Mouse (Mus musculus) MEL (cell line): Measurements from ENCODE around the gene Nacad. TPM values are rescaled to one million over a fixed set of nuclear protein-coding genes. Genes with fewer than 3 reads are reported as not detected.

Experiments
- DNase-seq: peaks from one replicate; pipeline ENCODE4 v3.0.0; 2011; ENCODE audit warnings: low read depth, low spot score
- H3K27ac ChIP-seq: 2 replicates; pipeline ENCODE4 v1.5.1; 2012; ENCODE audit warnings: low read depth, mild to moderate bottlenecking, control low read depth, low read length, moderate library complexity; ENCODE audit not compliant: control insufficient read depth
- H3K27me3 ChIP-seq, 2 experiments: fragments of 150-350 bp in 1 of 2; sonication (generic) in 1 of 2; 2 replicates each; pipeline ENCODE4 v1.6.1; 2012; ENCODE audit warnings: low read length in 2 of 2, mild to moderate bottlenecking in 2 of 2, improper control_type of control experiment in 1 of 2, moderate library complexity in 1 of 2; ENCODE audit not compliant: insufficient read depth in 2 of 2, control insufficient read depth in 1 of 2
- H3K36me3 ChIP-seq, 2 experiments: 2 replicates each; pipeline ENCODE4 v1.6.1; 2012 to 2014; ENCODE audit warnings: low read length in 2 of 2, improper control_type of control experiment in 1 of 2, inconsistent platforms in 1 of 2, mild to moderate bottlenecking in 1 of 2; ENCODE audit not compliant: insufficient read depth in 2 of 2, control insufficient read depth in 1 of 2
- H3K4me1 ChIP-seq, 2 experiments: fragments of 150-350 bp in 1 of 2; sonication (generic) in 1 of 2; 2 replicates each; pipeline ENCODE4 v1.6.1; 2012; ENCODE audit warnings: low read length in 2 of 2, improper control_type of control experiment in 1 of 2, mild to moderate bottlenecking in 1 of 2; ENCODE audit not compliant: insufficient read depth in 2 of 2, control insufficient read depth in 1 of 2
- H3K4me3 ChIP-seq, 2 experiments: fragments of 150-350 bp in 1 of 2; sonication (generic) in 1 of 2; 2 replicates each; pipeline ENCODE4 v1.5.1; 2012; ENCODE audit warnings: low read depth in 2 of 2, low read length in 2 of 2, mild to moderate bottlenecking in 2 of 2, moderate library complexity in 2 of 2, control low read depth in 1 of 2, improper control_type of control experiment in 1 of 2; ENCODE audit not compliant: control insufficient read depth in 1 of 2, insufficient read depth in 1 of 2
- H3K79me2 ChIP-seq: 2 replicates; pipeline ENCODE4 v1.6.1; 2012; ENCODE audit warnings: mild to moderate bottlenecking, low read length, moderate library complexity; ENCODE audit not compliant: control insufficient read depth, poor library complexity, insufficient read depth
- H3K9ac ChIP-seq: 2 replicates; pipeline ENCODE4 v1.6.1; 2012; ENCODE audit warnings: low read depth, mild to moderate bottlenecking, control low read depth, low read length, moderate library complexity; ENCODE audit not compliant: control insufficient read depth, poor library complexity, severe bottlenecking
- H3K9me3 ChIP-seq: fragments of 150-350 bp; sonication (generic); replicated peaks from 2 replicates; pipeline ENCODE4 v1.6.1; 2012; ENCODE audit warnings: mild to moderate bottlenecking, low read length, improper control_type of control experiment, moderate library complexity; ENCODE audit not compliant: insufficient read depth
- BHLHE40 ChIP-seq: IDR thresholded peaks from 2 replicates; pipeline ENCODE4 v1.6.1; 2012; ENCODE audit warnings: low read depth, mild to moderate bottlenecking, inconsistent platforms, low read length, improper control_type of control experiment, borderline replicate concordance
- E2F4 ChIP-seq: IDR thresholded peaks from 2 replicates; pipeline ENCODE4 v1.6.1; 2011; ENCODE audit warnings: low read depth, low read length, improper control_type of control experiment, borderline replicate concordance
- ELF1 ChIP-seq: IDR thresholded peaks from 2 replicates; pipeline ENCODE4 v1.6.1; 2014; ENCODE audit warnings: low read depth, mild to moderate bottlenecking, inconsistent platforms, low read length, improper control_type of control experiment, moderate library complexity
- GABPA ChIP-seq: IDR thresholded peaks from 2 replicates; pipeline ENCODE4 v1.6.1; 2012; ENCODE audit warnings: low read depth, mild to moderate bottlenecking, inconsistent platforms, low read length, improper control_type of control experiment, moderate library complexity
- HCFC1 ChIP-seq: IDR thresholded peaks from 2 replicates; pipeline ENCODE4 v1.6.1; 2012; ENCODE audit warnings: low read depth, mild to moderate bottlenecking, inconsistent platforms, low read length, improper control_type of control experiment, moderate library complexity
- KAT2A ChIP-seq: conservative IDR thresholded peaks from 2 replicates; pipeline ENCODE4 v1.6.1; 2012; ENCODE audit warnings: low read depth, low read length, improper control_type of control experiment, inconsistent platforms
- MAFK ChIP-seq: IDR thresholded peaks from 2 replicates; pipeline ENCODE4 v1.6.1; 2011; ENCODE audit warnings: low read depth, mild to moderate bottlenecking, low read length, improper control_type of control experiment, borderline replicate concordance
- MAX ChIP-seq: IDR thresholded peaks from 2 replicates; pipeline ENCODE4 v1.6.1; 2011; ENCODE audit warnings: low read length, improper control_type of control experiment
- MAZ ChIP-seq: IDR thresholded peaks from 2 replicates; pipeline ENCODE4 v1.6.1; 2012; ENCODE audit warnings: low read depth, mild to moderate bottlenecking, inconsistent platforms, low read length, improper control_type of control experiment
- MEF2A ChIP-seq: IDR thresholded peaks from 2 replicates; pipeline ENCODE4 v1.6.1; 2014; ENCODE audit warnings: low read depth, mild to moderate bottlenecking, inconsistent platforms, low read length, improper control_type of control experiment; ENCODE audit not compliant: poor library complexity, insufficient replicate concordance, severe bottlenecking; ENCODE audit errors: extremely low read depth
- MXI1 ChIP-seq: IDR thresholded peaks from 2 replicates; pipeline ENCODE4 v1.6.1; 2011; ENCODE audit warnings: mild to moderate bottlenecking, low read depth, low read length, improper control_type of control experiment
- MYC ChIP-seq: IDR thresholded peaks from 2 replicates; pipeline ENCODE4 v1.6.1; 2011; ENCODE audit warnings: low read depth, mild to moderate bottlenecking, low read length, improper control_type of control experiment, moderate library complexity
- NRF1 ChIP-seq: IDR thresholded peaks from 2 replicates; pipeline ENCODE4 v1.6.1; 2014; ENCODE audit warnings: low read depth, mild to moderate bottlenecking, inconsistent platforms, low read length, improper control_type of control experiment, moderate library complexity; ENCODE audit not compliant: poor library complexity, insufficient read depth, severe bottlenecking
- POLR2AphosphoS5 ChIP-seq: IDR thresholded peaks from 2 replicates; pipeline ENCODE4 v1.6.1; 2012; ENCODE audit warnings: low read depth, borderline replicate concordance, mild to moderate bottlenecking, inconsistent platforms, low read length, moderate library complexity, mixed read lengths
- RAD21 ChIP-seq: IDR thresholded peaks from 2 replicates; pipeline ENCODE4 v1.6.1; 2011; ENCODE audit warnings: mild to moderate bottlenecking, low read depth, low read length, improper control_type of control experiment
- RCOR1 ChIP-seq: IDR thresholded peaks from 2 replicates; pipeline ENCODE4 v1.6.1; 2012; ENCODE audit warnings: low read depth, mild to moderate bottlenecking, inconsistent platforms, low read length, improper control_type of control experiment
- SMC3 ChIP-seq: IDR thresholded peaks from 2 replicates; pipeline ENCODE4 v1.6.1; 2011; ENCODE audit warnings: low read depth, low read length, improper control_type of control experiment
- ZC3H11A ChIP-seq: IDR thresholded peaks from 2 replicates; pipeline ENCODE4 v1.6.1; 2012; ENCODE audit warnings: low read depth, mild to moderate bottlenecking, inconsistent platforms, low read length, improper control_type of control experiment
- ZNF384 ChIP-seq: IDR thresholded peaks from 2 replicates; pipeline ENCODE4 v1.6.1; 2012; ENCODE audit warnings: low read depth, mild to moderate bottlenecking, inconsistent platforms, low read length, improper control_type of control experiment
- polyA plus RNA-seq, 2 experiments: library from polyadenylated mRNA; stranded (reverse) in 1 of 2; unstranded in 1 of 2; fragments of >175 nt in 1 of 2; fragments of >200 nt in 1 of 2; gene quantifications; 2 replicates each; pipeline versions ENCODE4 v1.2.1 to v1.2.4; 2012; ENCODE audit warnings: low replicate concordance in 2 of 2, low read depth in 1 of 2; ENCODE audit not compliant: insufficient read length in 2 of 2, insufficient read depth in 1 of 2, missing spikeins in 1 of 2
- total RNA-seq: library from RNA; depleted of rRNA; stranded (reverse); fragments of 300-350 nt; gene quantifications from 2 replicates; pipeline ENCODE4 v1.2.3, GENCODE M21; 2012

Gene Nacad
- total and polyA plus RNA-seq, 3 experiments, result 0.12 to 0.32 TPM; not detected in 1

DNA sequence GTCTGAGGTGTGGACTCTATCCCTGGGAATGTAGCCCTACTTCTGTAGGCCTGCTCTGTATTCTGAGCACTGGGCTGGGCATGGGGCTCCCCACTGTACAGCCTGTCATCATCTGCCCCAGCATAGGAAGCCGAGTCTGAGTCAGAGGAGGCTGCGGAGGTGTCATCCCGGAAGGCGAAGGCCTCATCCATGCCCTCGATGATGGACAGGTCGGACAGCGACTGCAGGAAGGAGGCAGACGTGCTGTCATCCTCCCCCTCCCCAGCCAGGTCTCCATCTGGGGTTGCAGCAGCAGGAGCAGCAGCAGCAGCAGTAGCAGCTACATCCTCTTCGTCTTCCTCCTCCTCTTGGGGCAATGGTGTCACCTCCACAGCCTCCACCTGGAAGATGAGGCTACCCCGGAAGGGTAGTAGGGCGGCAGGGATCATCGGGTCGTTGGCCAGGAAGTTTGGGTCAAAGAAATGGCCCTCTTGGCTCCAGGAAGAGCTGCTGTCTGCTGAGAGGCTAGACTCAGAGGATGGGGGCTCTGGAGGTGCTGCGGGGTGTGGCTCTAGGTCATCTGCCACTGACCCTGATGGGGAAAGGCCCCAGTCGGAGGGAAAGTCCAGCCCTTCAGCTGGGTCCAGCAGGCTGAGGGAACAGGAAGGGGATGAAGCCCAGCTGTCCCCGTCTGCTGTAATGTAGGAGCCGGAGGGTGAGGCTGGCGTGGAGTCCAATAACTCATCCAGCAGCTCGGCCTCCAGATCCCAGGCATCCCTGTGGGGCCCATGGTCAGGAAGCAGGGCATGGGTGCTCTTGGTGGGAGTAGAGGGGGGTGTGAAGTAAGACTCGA is 4.0 kb downstream of the Nacad start:
- H3K4me1 ChIP-seq, result peaks cover 0 to 12% of the 10 kb centered on the region in 2 experiments; a peak in 2 of 4 replicates
- no peak overlapping the region for H3K27ac ChIP-seq
- no peak overlapping the region for H3K9ac ChIP-seq
- no peak overlapping the region for H3K4me3 ChIP-seq
- no peaks in the 10 kb centered on the region for H3K79me2 ChIP-seq
- H3K27me3 ChIP-seq, result no peaks in the 10 kb centered on the region
- H3K9me3 ChIP-seq, result no peaks in the 10 kb centered on the region
- TF ChIP-seq RAD21, result no peak
- TF ChIP-seq MAZ, result no peak
- no peak for TF ChIP-seq ELF1
- TF ChIP-seq MEF2A, result no peak
- no peak for TF ChIP-seq MXI1
- TF ChIP-seq POLR2AphosphoS5, result no peak; the same call in 1 of the 2 replicates
- TF ChIP-seq ZC3H11A, result no peak
- no peak for TF ChIP-seq MAFK
- TF ChIP-seq SMC3, result no peak
- TF ChIP-seq RCOR1, result no peak
- no peak for TF ChIP-seq HCFC1
- TF ChIP-seq BHLHE40, result no peak
- TF ChIP-seq KAT2A, result no peak
- no peak for TF ChIP-seq ZNF384
- TF ChIP-seq E2F4, result no peak
- TF ChIP-seq MAX, result no peak
- no peak for TF ChIP-seq GABPA
- no peak for TF ChIP-seq MYC
- no peak for TF ChIP-seq NRF1
- H3K36me3 ChIP-seq, result no peaks in the 10 kb centered on the region; a peak in 1 of 4 replicates
- DNase-seq, result no peak
